Mouse (Mus musculus) embryonic fibroblast, embryonic 13.5 days (primary cell): ENCODE measurements around the gene Myh3.

Experiments used
- CTCF ChIP-seq: IDR thresholded peaks from 2 replicates; pipeline ENCODE4 v1.5.1; 2011; ENCODE audit warnings: mild to moderate bottlenecking, control low read depth, low read length, moderate library complexity, borderline replicate concordance; ENCODE audit not compliant: insufficient read depth
- POLR2A ChIP-seq: IDR thresholded peaks from 2 replicates; pipeline ENCODE4 v1.6.1; 2011; ENCODE audit warnings: low read depth, mild to moderate bottlenecking, control low read depth, low read length, moderate library complexity

DNA sequence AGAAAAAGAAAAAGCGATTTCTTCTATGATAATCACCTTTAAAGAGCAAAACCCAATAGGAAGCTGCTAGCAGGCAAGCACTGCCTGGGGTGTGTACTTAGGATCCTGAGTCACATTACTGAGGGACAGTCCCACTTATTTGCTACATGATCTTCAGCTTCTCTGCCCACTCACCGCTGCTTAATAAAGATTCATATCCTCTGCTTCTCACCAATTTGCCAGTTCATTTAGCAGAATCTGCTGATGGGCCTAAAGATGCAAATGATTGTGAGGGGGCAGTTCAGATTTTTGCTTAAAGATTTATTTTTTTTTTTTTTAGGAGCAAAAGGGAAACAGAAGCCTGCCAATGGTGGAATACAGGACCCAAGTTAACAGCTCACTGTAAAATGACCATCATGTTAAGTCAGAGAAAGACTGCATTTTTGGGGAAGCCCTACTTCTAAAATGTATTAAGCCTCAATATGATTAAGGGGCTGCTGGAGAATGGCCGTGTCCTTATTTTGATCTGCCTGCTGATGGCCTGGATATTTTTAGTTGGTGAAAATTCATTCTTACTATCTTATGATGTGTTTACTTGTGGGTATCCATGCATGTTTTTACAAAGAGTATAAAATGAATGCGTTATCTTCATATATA lies 65.9 kb downstream of the Myh3 start:
- TF ChIP-seq CTCF (no peak), POLR2A (no peak)
